Mouse (Mus musculus) G1E (cell line): ENCODE measurements around the gene Trpc7. TPM values are rescaled to one million over a fixed set of nuclear protein-coding genes. Genes with fewer than 3 reads are reported as not detected.

ENCODE experiments used
- ATAC-seq: 2 replicates; pipeline ENCODE4 v1.8.0; 2016; ENCODE audit warnings: mild to moderate bottlenecking; ENCODE audit not compliant: insufficient number of reproducible peaks, poor library complexity, low FRiP score, severe bottlenecking; ENCODE audit errors: extremely low read depth
- DNase-seq: peaks from one replicate; pipeline ENCODE4 v3.0.0; 2012; ENCODE audit warnings: low spot score
- H3K27me3 ChIP-seq: 2 replicates; pipeline ENCODE4 v1.6.1; 2012; ENCODE audit warnings: mild to moderate bottlenecking, low read length, inconsistent platforms; ENCODE audit not compliant: insufficient read depth
- H3K36me3 ChIP-seq: replicated peaks from 2 replicates; pipeline ENCODE3; 2012; ENCODE audit warnings: mild to moderate bottlenecking, inconsistent platforms
- H3K4me1 ChIP-seq: 2 replicates; pipeline ENCODE4 v1.6.1; 2012; ENCODE audit warnings: low read depth, low read length, inconsistent platforms, mixed read lengths; ENCODE audit not compliant: insufficient read depth
- H3K4me3 ChIP-seq: 2 replicates; pipeline ENCODE4 v1.5.1; 2012; ENCODE audit warnings: low read depth, mild to moderate bottlenecking, inconsistent platforms, low read length, moderate library complexity, mixed read lengths
- H3K9me3 ChIP-seq: replicated peaks from 2 replicates; pipeline ENCODE4 v1.6.1; 2012; ENCODE audit warnings: inconsistent platforms
- CTCF ChIP-seq: IDR thresholded peaks from 2 replicates; pipeline ENCODE4 v1.5.1; 2012; ENCODE audit warnings: low read depth, low read length, inconsistent platforms, mixed read lengths
- GATA1 ChIP-seq: IDR thresholded peaks from 2 replicates; pipeline ENCODE4 v1.6.1; 2012; ENCODE audit warnings: borderline replicate concordance, low read length, inconsistent platforms, mixed read lengths
- GATA2 ChIP-seq: IDR thresholded peaks from 2 replicates; pipeline ENCODE4 v1.6.1; 2012; ENCODE audit warnings: low read depth, low read length, inconsistent platforms, borderline replicate concordance
- polyA plus RNA-seq: library from polyadenylated mRNA; stranded (reverse); fragments of >175 nt; gene quantifications from 2 replicates; pipeline ENCODE4 v1.2.3, GENCODE M21; 2012
- total RNA-seq, 2 experiments: library from RNA; stranded (forward) in 1 of 2; stranded (reverse) in 1 of 2; fragments of 200-1000 nt in 1 of 2; fragments of >200 nt in 1 of 2; fragmentation: Nextera tagmentation in 1 of 2; gene quantifications; 2 replicates each; pipeline ENCODE4 v1.2.3; 2014 to 2017

Trpc7 gene
- total and polyA plus RNA-seq, 3 experiments: 0.05 TPM; not detected in 2

- H3K27me3 ChIP-seq: no peaks in the 10 kb centered on the region
- ATAC-seq (no peak), DNase-seq (no peak)
- TF ChIP-seq GATA1: no peak
- TF ChIP-seq CTCF: no peak
- no peak for TF ChIP-seq GATA2
- no peak overlapping the region for H3K4me3 ChIP-seq
- H3K4me1 ChIP-seq: no peaks in the 10 kb centered on the region
- no peaks in the 10 kb centered on the region for H3K9me3 ChIP-seq
- peaks cover 76% of the 10 kb centered on the region for H3K36me3 ChIP-seq
These were observed 169.2 kb downstream of the Trpc7 start for GRCm38 (mm10) chr13:56726551-56726950.

Other genes starting within 250 kb of the Trpc7 start
- gene Smad5, start 193.0 kb downstream of the Trpc7 start, total RNA-seq (2014; fragmentation: Nextera tagmentation): 40.7 and 48.7 TPM in 2 replicates
- 10.8 and 15.2 TPM in 2 replicates for gene Smad5, start 193.0 kb downstream of the Trpc7 start, total RNA-seq (2017)
- gene Smad5, start 193.0 kb downstream of the Trpc7 start, polyA plus RNA-seq: 4.1 and 4.3 TPM in 2 replicates
- gene Gm45623, start 142.2 kb downstream of the Trpc7 start, total RNA-seq (2014; fragmentation: Nextera tagmentation): not detected in 2 replicates
- 0.05 TPM in 1 of 2 replicates, not detected in the other for gene Gm45623, start 142.2 kb downstream of the Trpc7 start, total RNA-seq (2017)
- gene Gm45623, start 142.2 kb downstream of the Trpc7 start, polyA plus RNA-seq: not detected in 2 replicates